Mouse (Mus musculus): ENCODE data around the gene Psma6.
"Not testable (repeated sequence)": the region's sequence is repeated elsewhere in the genome, so short reads cannot be mapped to it uniquely, and the experiment has no call there.

GRCm38 (mm10) chr12:55338490-55338889, 45.5 kb upstream of the Psma6 start:
- not testable (repeated sequence) for TF ChIP-seq EP300, CTCF (IDR thresholded peaks at IDR 0.05; ENCODE audit: low read depth)

Data from liver, postnatal 0 days (tissue).